Mouse (Mus musculus): ENCODE results near the gene Idh2. TPM values are rescaled to one million over a fixed set of nuclear protein-coding genes. Genes with fewer than 3 reads are reported as not detected.
"Not testable (repeated sequence)": the region's sequence is repeated elsewhere in the genome, so short reads cannot be mapped to it uniquely, and the experiment has no call there.

Gene Idh2
- polyA plus RNA-seq, 2 experiments = 457 to 595 TPM

DNA sequence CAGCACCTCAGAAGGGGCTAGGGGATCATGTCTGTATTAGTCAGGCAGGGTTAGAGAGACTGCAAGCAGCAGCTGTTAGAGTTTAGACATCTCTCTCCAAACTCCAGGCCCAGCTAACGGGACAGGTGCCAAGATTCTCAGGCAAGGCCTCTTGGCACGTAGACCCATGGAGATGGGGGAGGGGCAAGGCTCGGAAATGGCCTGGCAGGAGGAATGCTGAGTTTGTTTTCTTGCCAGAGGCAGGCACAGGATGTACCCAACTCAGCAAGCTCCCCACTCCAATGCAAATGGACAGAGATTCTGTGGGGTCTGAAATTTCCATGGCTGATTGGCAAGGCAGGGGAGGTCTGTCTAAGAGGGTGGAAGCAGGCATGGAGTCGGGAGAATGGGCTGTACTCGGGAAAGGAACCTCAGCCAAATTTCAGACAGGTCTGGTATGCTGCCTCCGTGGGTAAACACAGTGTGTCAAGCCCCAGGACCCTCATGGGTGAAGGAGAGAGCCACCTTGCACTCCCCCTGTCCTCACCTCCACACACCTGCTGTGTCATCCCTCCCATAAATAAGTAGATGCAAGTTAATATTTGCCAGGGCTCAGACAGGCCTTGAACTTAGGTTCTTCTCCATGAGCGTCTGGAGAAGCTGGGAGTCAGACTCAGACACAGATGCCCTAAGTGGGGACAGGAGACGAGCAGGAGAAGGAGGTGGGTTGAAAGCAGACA, 19.4 kb upstream of the Idh2 start:
- TF ChIP-seq POLR2A (IDR thresholded peaks at IDR 0.05; ENCODE audit: borderline replicate concordance, extremely low read depth, insufficient read depth, insufficient read length) = no peak
- ATAC-seq (ENCODE audit: low FRiP score, low read depth) (peak; percentile 67), DNase-seq (ENCODE audit: low spot score) (peak; percentile 81)
- Histone ChIP-seq H3K36me3 (ENCODE audit: control insufficient read depth, insufficient read depth, low read length) (no peaks in the 10 kb centered on the region), H3K9ac (ENCODE audit: low read depth, low read length, severe bottlenecking) (no peak overlapping the region), H3K9me3 (ENCODE audit: control insufficient read depth, low read length) (peaks cover 11% of the 10 kb centered on the region; the same call in 1 of the 2 replicates), H3K4me2 (replicated peaks; ENCODE audit: low read depth, low read length, severe bottlenecking) (peak overlapping the region; percentile 11; the same call in 1 of the 2 replicates), H3K27me3 (ENCODE audit: control insufficient read depth, insufficient read depth, low read length) (no peaks in the 10 kb centered on the region), H3K27ac (replicated peaks; ENCODE audit: low read depth, low read length) (peak overlapping the region; percentile 58), H3K4me3 (replicated peaks; ENCODE audit: low read length) (no peak overlapping the region), H3K4me1 (ENCODE audit: control insufficient read depth, insufficient read depth, low read length) (peaks cover 15% of the 10 kb centered on the region)
- WGBS = 30% methylated on average over 8 of the region's 8 CpGs

DNA sequence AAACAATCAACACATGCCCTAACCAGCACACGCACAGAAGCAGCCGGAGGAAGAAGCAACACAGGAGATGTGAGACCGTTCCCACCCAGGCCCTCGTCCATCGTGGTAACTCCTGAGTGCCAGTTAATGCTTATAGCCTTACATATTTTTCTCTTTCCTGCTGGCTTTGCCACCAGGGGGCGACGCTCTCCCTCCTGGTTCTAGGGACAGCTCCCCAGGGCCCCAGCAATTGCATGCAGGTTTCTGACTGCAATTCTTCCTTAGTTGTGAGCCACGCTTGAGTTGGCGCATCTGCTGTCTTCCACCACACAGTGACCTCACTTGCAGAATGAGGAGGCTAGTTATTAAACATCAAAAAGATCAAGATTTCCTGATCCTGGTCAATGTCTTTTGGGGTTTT, 17.3 kb upstream of the Idh2 start:
- no peak for TF ChIP-seq POLR2A (IDR thresholded peaks at IDR 0.05; ENCODE audit: borderline replicate concordance, extremely low read depth, insufficient read depth, insufficient read length)
- peak; percentile 60 for DNase-seq (ENCODE audit: low spot score)
- Histone ChIP-seq H3K4me2 (replicated peaks; ENCODE audit: low read depth, low read length, severe bottlenecking) (no peak overlapping the region), H3K9me3 (ENCODE audit: control insufficient read depth, low read length) (peaks cover 9% of the 10 kb centered on the region; the same call in 1 of the 2 replicates), H3K36me3 (ENCODE audit: control insufficient read depth, insufficient read depth, low read length) (no peaks in the 10 kb centered on the region), H3K4me1 (ENCODE audit: control insufficient read depth, insufficient read depth, low read length) (peaks cover 15% of the 10 kb centered on the region), H3K27me3 (ENCODE audit: control insufficient read depth, insufficient read depth, low read length) (no peaks in the 10 kb centered on the region), H3K9ac (ENCODE audit: low read depth, low read length, severe bottlenecking) (no peak overlapping the region), H3K4me3 (replicated peaks; ENCODE audit: low read length) (no peak overlapping the region), H3K27ac (replicated peaks; ENCODE audit: low read depth, low read length) (no peak overlapping the region)
- no peak for ATAC-seq (ENCODE audit: low FRiP score, low read depth)
- WGBS = 60% methylated on average over 9 of the region's 9 CpGs

DNA sequence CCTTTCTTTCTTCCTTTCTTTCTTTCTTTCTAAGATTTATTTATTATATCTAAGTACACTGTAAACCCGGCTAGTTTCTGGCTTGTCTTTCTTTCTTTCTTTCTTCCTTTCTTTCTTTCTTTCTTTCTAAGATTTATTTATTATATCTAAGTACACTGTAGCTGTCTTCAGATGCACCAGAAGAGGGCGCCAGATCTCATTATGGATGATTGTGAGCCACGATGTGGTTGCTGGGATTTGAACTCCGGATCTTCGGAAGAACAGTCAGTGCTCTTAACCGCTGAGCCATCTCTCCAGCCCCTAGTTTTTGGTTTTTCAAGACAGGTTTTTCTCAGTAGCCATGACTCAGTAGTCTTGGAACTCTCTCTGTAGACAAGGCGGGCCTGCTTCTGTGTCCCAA, 16.1 kb upstream of the Idh2 start:
- H3K27ac ChIP-seq (replicated peaks; ENCODE audit: low read depth, low read length); H3K9ac ChIP-seq (ENCODE audit: low read depth, low read length, severe bottlenecking); DNase-seq (ENCODE audit: low spot score); H3K27me3 ChIP-seq (ENCODE audit: control insufficient read depth, insufficient read depth, low read length); H3K4me2 ChIP-seq (replicated peaks; ENCODE audit: low read depth, low read length, severe bottlenecking); ATAC-seq (ENCODE audit: low FRiP score, low read depth); H3K4me3 ChIP-seq (replicated peaks; ENCODE audit: low read length); H3K36me3 ChIP-seq (ENCODE audit: control insufficient read depth, insufficient read depth, low read length); H3K9me3 ChIP-seq (ENCODE audit: control insufficient read depth, low read length): not testable (repeated sequence)
- 69% methylated on average over 7 of the region's 7 CpGs for WGBS
- H3K4me1 ChIP-seq (ENCODE audit: control insufficient read depth, insufficient read depth, low read length) = peaks cover 15% of the 10 kb centered on the region

DNA sequence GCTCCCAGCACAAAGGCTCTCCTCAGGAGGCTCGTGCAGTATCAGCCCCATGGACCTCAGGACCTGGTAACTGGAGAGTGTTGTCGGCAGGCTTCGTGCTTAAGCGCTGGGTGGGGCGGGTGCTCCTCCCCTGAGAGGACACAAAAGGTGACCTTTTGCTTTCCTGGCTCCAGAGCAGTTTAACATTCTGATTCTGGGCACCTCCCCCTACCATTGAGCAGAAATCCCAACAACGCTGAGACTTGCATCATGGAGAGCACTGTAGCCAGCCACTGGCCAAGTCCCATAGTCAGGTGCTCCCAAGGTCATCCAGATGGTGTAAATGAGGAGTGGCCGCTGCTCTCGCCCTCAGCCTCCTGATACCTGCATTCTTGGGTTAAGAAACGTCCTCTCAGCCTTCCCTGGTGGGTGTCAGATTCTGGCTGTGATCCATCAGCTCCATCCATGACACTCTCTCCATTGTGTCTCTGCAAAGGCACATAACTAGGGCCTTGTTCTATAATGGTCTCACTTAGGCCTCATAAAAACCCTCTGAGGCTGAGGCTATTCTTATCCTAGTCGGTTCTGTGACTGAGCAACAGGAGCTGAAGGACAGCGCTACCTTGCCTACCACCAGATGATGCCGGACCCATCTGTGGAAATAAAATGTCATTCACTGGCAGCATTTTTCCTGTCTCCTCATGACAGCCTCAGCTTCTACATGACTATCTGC, 15.3 kb upstream of the Idh2 start:
- no peak for DNase-seq (ENCODE audit: low spot score)
- Histone ChIP-seq H3K27ac (replicated peaks; ENCODE audit: low read depth, low read length) (no peak overlapping the region), H3K4me1 (ENCODE audit: control insufficient read depth, insufficient read depth, low read length) (peaks cover 15% of the 10 kb centered on the region), H3K9me3 (ENCODE audit: control insufficient read depth, low read length) (no peaks in the 10 kb centered on the region), H3K4me2 (replicated peaks; ENCODE audit: low read depth, low read length, severe bottlenecking) (no peak overlapping the region), H3K27me3 (ENCODE audit: control insufficient read depth, insufficient read depth, low read length) (no peaks in the 10 kb centered on the region), H3K36me3 (ENCODE audit: control insufficient read depth, insufficient read depth, low read length) (no peaks in the 10 kb centered on the region), H3K9ac (ENCODE audit: low read depth, low read length, severe bottlenecking) (no peak overlapping the region), H3K4me3 (replicated peaks; ENCODE audit: low read length) (no peak overlapping the region)
- WGBS = 43% methylated on average over 12 of the region's 12 CpGs
- ATAC-seq (ENCODE audit: low FRiP score, low read depth) = no peak
- TF ChIP-seq POLR2A (IDR thresholded peaks at IDR 0.05; ENCODE audit: borderline replicate concordance, extremely low read depth, insufficient read depth, insufficient read length) = no peak

DNA sequence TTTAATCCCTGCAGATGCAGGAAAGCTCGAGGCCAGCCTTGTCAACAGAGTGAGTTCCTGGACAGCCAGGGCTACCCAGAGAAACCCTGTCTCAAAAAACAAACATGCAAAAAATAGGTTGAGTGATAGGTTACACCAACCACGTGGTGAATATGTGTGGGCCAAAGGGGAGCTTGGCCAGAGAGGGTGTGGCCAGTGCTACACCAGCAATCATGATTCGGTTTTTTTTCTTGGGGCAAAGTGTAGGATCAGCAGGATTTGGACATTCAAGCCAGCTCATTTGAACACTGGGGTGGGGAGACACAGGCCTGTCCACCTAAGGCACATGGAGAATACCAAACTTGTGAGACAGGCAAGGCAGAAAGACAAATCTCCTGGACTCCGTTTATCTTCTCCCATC, 14.1 kb upstream of the Idh2 start:
- Histone ChIP-seq H3K4me2 (replicated peaks; ENCODE audit: low read depth, low read length, severe bottlenecking) (no peak overlapping the region), H3K36me3 (ENCODE audit: control insufficient read depth, insufficient read depth, low read length) (no peaks in the 10 kb centered on the region), H3K27me3 (ENCODE audit: control insufficient read depth, insufficient read depth, low read length) (no peaks in the 10 kb centered on the region), H3K4me1 (ENCODE audit: control insufficient read depth, insufficient read depth, low read length) (peaks cover 6% of the 10 kb centered on the region), H3K4me3 (replicated peaks; ENCODE audit: low read length) (no peak overlapping the region), H3K9me3 (ENCODE audit: control insufficient read depth, low read length) (no peaks in the 10 kb centered on the region), H3K27ac (replicated peaks; ENCODE audit: low read depth, low read length) (no peak overlapping the region), H3K9ac (ENCODE audit: low read depth, low read length, severe bottlenecking) (no peak overlapping the region)
- DNase-seq (ENCODE audit: low spot score) (no peak), ATAC-seq (ENCODE audit: low FRiP score, low read depth) (no peak)
- 68% methylated on average over 4 of the region's 4 CpGs for WGBS
- TF ChIP-seq POLR2A (IDR thresholded peaks at IDR 0.05; ENCODE audit: borderline replicate concordance, extremely low read depth, insufficient read depth, insufficient read length) = no peak

Data from limb, embryonic 14.5 days (tissue).